Mouse (Mus musculus) midbrain, embryonic 10.5 days (tissue): ENCODE results near the gene Itpr3. TPM values are rescaled to one million over a fixed set of nuclear protein-coding genes. Genes with fewer than 3 reads are reported as not detected.

Experiments used
- DNase-seq: peaks from one replicate; pipeline ENCODE4 v3.0.0-alpha.2; 2017; ENCODE audit warnings: low spot score
- H3K27ac ChIP-seq: fragments of 300-500 bp; sonication (generic); replicated peaks from 2 replicates; pipeline ENCODE4 v1.5.1; 2016; ENCODE audit warnings: mild to moderate bottlenecking
- H3K27me3 ChIP-seq: fragments of 300-500 bp; sonication (generic); 2 replicates; pipeline ENCODE4 v1.6.1; 2016; ENCODE audit warnings: low read depth, mild to moderate bottlenecking; ENCODE audit not compliant: poor library complexity, severe bottlenecking
- H3K36me3 ChIP-seq: fragments of 300-500 bp; sonication (generic); 2 replicates; pipeline ENCODE4 v1.6.1; 2016; ENCODE audit warnings: mild to moderate bottlenecking, moderate library complexity
- H3K4me1 ChIP-seq: fragments of 300-500 bp; sonication (generic); 2 replicates; pipeline ENCODE4 v1.6.1; 2016
- H3K4me3 ChIP-seq: fragments of 300-500 bp; sonication (generic); 2 replicates; pipeline ENCODE4 v1.5.1; 2016; ENCODE audit warnings: mild to moderate bottlenecking, moderate library complexity
- H3K9me3 ChIP-seq: fragments of 300-500 bp; sonication (generic); replicated peaks from 2 replicates; pipeline ENCODE4 v1.6.1; 2016; ENCODE audit warnings: mild to moderate bottlenecking
- WGBS: fragments of 180-500 bp; shearing (Covaris S2); methylation state at CpG from one replicate; pipeline ENCODE4 v1.1.7; 2016; 5-methylcytosine and 5-hydroxymethylcytosine counted together
- microRNA-seq: library from miRNA; unstranded; fragments of <30 nt; microRNA quantifications from one replicate; pipeline ENCODE4, GENCODE M21; 2017
- polyA plus RNA-seq: library from polyadenylated mRNA; unstranded; fragments of >200 nt; fragmentation: Nextera tagmentation; extraction: Ambion mirVana; gene quantifications from 2 replicates; pipeline ENCODE4 v1.2.1, GENCODE M21; 2016

Gene Itpr3
- polyA plus RNA-seq, 1 experiment from 2014 or later = 1.0 TPM

DNA sequence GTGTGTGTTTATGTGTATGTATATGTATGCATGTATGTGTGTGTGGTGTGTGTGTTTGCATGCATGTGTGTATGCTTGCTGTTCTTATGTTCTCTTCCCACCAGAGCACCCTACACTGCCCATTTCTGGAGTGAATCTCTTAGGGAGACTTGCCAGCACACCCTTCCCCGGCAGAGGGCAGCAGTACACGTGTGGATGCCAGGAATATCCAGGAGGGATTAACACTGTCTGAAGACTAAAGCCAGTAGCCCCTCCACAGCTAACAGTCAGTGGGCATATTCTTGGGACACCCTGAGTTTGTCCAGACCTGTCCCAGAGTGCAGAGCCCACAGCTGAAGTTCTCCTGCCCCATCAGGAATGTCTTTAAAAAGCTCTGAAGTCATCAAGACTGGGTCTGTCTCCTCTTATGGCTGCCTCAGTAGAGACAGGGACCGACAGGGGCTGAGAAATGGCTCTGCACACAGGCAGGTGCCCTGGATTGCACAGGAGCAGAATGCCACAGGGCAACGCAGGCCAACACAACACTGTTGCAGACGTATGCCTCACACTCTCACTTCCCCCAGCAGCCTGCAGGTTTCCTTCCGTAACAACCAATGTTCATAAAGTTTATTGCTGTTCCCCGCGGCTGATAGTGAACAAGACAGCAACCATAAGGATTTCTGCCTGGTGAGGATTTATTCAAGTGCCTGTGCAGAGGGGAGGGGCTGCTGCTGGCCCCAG, 108.1 kb downstream of the Itpr3 start:
- peak; percentile 45 for DNase-seq

DNA sequence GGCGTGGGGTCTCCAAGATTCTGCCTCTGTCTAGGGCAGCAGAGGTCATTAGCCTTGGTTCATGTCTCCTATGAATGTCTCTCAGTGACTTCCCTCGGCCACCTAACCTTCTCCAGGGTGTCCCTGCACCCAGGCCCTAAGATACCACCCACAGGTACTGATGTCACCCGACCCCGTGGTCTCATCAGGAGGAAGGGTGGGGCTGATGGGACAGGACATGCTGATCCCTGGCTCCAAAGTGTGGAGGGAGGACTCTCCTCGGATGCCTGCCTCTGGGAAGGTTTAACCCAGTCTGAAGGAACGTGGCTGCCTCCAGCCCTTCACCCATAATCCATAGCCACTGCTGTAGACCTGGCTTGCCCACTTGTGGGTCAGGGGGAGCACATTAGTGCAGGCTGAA, 109.8 kb downstream of the Itpr3 start:
- no peak overlapping the region for H3K4me3 ChIP-seq
- WGBS = 81% methylated on average over 6 of the region's 6 CpGs
- no peaks in the 10 kb centered on the region for H3K4me1 ChIP-seq
- H3K27ac ChIP-seq = 0 out of 2 replicates have a peak overlapping the region, but pooled peaks have one; percentile 1
- DNase-seq = no peak
- H3K27me3 ChIP-seq = no peaks in the 10 kb centered on the region
- H3K36me3 ChIP-seq = no peaks in the 10 kb centered on the region
- H3K9me3 ChIP-seq = no peaks in the 10 kb centered on the region

More for the DNA sequence above, 108.1 kb downstream of the Itpr3 start:
- Histone ChIP-seq H3K27ac (peak overlapping the region; percentile 15; the same call in 1 of the 2 replicates), H3K4me1 (no peaks in the 10 kb centered on the region; the same call in 1 of the 2 replicates), H3K4me3 (no peak overlapping the region), H3K27me3 (peaks cover 3% of the 10 kb centered on the region; the same call in 1 of the 2 replicates), H3K36me3 (no peaks in the 10 kb centered on the region), H3K9me3 (no peaks in the 10 kb centered on the region)
- 74% methylated on average over 8 of the region's 8 CpGs for WGBS

DNA sequence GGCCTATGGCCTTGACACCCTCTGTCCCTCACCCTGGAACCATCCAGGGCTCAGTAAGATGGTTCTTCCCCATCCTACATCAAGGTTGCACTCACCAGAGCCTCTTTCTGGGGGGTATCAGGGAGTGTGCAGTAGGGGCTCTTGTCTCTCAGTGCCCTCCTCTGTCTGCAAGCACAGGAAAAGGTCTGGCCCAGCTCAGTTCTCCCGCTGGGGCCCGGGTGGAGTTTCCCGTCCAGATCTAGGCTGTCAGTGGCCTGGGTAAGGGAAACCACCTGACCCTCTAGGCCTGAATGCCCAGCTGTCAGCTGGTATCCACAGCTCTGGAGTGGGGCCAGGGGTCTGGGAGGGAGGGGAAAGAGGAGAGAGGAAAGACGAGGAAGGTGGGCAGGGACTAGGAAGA, 110.4 kb downstream of the Itpr3 start, which contains the start of gene Ip6k3:
Ip6k3 (minus strand) TSS at position 251 of the 400 bp plus-strand sequence.
- WGBS = 88% methylated on average over 4 of the region's 4 CpGs

DNA sequence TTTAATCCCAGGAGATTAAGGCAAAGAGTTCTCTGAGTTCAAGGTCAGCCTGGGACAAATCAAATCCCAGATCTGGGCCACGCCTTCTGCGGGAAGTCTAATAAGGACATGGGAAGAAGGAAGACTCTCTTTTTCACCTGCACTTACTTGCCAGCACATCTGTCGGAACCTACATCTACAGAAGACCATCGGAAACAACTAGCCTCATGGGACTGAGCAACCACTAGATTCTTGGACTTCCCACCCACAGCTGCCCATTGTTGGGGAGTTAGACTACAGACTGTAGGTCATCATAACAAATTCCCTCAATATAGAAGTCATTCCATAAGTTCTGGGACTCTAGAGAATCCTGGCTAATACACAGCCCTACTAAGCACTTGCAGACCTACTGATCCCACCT, 111.5 kb downstream of the Itpr3 start:
- no peak overlapping the region for H3K4me3 ChIP-seq
- no peaks in the 10 kb centered on the region for H3K36me3 ChIP-seq
- DNase-seq = no peak
- no peaks in the 10 kb centered on the region for H3K27me3 ChIP-seq
- WGBS = 96% methylated on average over 4 of the region's 4 CpGs
- H3K4me1 ChIP-seq = no peaks in the 10 kb centered on the region
- H3K9me3 ChIP-seq = no peaks in the 10 kb centered on the region
- no peak overlapping the region for H3K27ac ChIP-seq

More for the DNA sequence above, 110.4 kb downstream of the Itpr3 start, which contains the start of gene Ip6k3:
- no peaks in the 10 kb centered on the region for H3K27me3 ChIP-seq
- H3K4me1 ChIP-seq = no peaks in the 10 kb centered on the region
- no peak within 1 kb of the TSS for H3K4me3 ChIP-seq
- H3K9me3 ChIP-seq = no peaks in the 10 kb centered on the region
- H3K36me3 ChIP-seq = no peaks in the 10 kb centered on the region
- H3K27ac ChIP-seq = 0 out of 2 replicates have a peak within 1 kb of the TSS, but pooled peaks have one; percentile 1
- DNase-seq = no peak

DNA sequence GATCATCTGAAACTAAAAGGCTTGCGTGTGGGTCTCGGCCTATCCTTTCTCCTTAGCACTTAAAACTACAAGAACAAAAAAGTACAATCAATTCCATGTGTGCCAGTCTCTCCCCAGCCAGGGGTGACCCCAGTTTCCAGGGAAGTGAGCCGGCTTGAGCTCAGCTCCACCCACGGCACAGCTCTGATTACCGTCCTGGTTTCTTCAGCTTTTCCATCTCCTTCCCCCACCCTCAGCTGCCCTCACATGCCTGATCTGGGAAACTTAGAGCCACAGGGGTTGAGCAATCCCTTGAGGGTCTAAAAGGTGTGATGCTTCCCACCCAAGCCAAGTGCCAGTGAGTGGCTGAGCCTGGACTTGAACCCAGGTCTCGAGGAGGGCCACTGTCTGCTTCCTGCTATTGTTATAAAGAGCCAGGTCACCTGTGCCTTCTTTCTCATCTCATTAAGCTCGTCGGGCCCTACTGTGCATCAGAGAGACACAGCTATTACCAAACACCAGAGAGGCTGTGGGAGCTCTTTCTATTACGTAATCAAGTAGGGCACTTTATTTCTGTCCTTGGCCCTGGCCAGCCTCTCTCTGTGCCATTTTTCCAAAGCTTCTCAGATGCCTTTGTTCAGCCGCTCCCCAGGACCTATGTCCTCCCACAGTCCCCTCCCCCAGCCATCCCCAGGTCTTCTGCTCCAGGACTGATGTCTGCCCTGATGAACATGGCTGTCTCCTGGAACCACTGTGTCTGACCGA, 113.0 kb downstream of the Itpr3 start:
- Histone ChIP-seq H3K4me1 (peaks cover under 1% of the 10 kb centered on the region), H3K27me3 (no peaks in the 10 kb centered on the region), H3K27ac (peak overlapping the region; percentile 42; the same call in 1 of the 2 replicates), H3K36me3 (no peaks in the 10 kb centered on the region), H3K4me3 (no peak overlapping the region), H3K9me3 (no peaks in the 10 kb centered on the region)
- no peak for DNase-seq
- 76% methylated on average over 11 of the region's 11 CpGs for WGBS

DNA sequence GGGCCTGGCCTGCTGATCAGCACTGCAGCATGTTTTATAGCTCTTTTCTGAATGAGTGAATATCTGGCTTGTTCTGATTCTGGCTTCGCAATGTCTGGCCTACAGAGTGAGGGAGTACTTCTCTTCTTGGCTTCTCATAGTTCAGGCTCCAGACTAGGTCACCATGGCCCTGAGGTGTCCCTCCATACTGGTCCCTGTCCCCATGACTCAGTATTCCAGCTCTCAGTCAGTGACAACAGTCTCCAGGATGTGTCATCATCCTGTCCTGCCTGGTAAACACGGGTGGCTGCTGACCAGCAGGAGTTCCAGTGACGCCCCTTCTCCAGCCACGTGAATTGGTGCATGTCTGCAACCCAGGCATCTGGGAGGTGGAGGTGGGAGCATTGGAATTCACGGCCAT, 114.0 kb downstream of the Itpr3 start:
- no peaks in the 10 kb centered on the region for H3K36me3 ChIP-seq
- H3K4me3 ChIP-seq = no peak overlapping the region
- WGBS = 72% methylated on average over 5 of the region's 5 CpGs
- peaks cover 10% of the 10 kb centered on the region for H3K4me1 ChIP-seq
- H3K27ac ChIP-seq = no peak overlapping the region
- H3K27me3 ChIP-seq = no peaks in the 10 kb centered on the region
- DNase-seq = no peak
- no peaks in the 10 kb centered on the region for H3K9me3 ChIP-seq

Small RNA genes within 50 kb of the gene (microRNA-seq; reads per million reads assigned to microRNA genes)
- not detected for gene Mir7677

Other genes starting within 250 kb of the Itpr3 start
- not detected in 2 replicates for gene Nkx2-5, start 212.3 kb upstream of the Itpr3 start, polyA plus RNA-seq
- 10.6 and 12.1 TPM in 2 replicates for gene Kifc5b, start 140.2 kb upstream of the Itpr3 start, polyA plus RNA-seq
- 3.1 and 4.7 TPM in 2 replicates for gene Phf1, start 124.3 kb upstream of the Itpr3 start, polyA plus RNA-seq
- 175 and 179 TPM in 2 replicates for gene Cuta, start 117.7 kb upstream of the Itpr3 start, polyA plus RNA-seq
- 1.5 TPM in 2 replicates for gene Syngap1, start 116.1 kb upstream of the Itpr3 start, polyA plus RNA-seq
- gene Zbtb9, start 84.1 kb upstream of the Itpr3 start, polyA plus RNA-seq = 18.6 and 18.8 TPM in 2 replicates
- gene Bak1, start 28.3 kb upstream of the Itpr3 start, polyA plus RNA-seq = 2.8 and 3.4 TPM in 2 replicates
- 404 and 411 TPM in 2 replicates for gene Uqcc2, start 76.6 kb downstream of the Itpr3 start, polyA plus RNA-seq
- gene Ip6k3, start 110.5 kb downstream of the Itpr3 start, polyA plus RNA-seq = 0.29 TPM in 1 of 2 replicates, not detected in the other
- gene Lemd2, start 147.2 kb downstream of the Itpr3 start, polyA plus RNA-seq = 16.4 and 20.8 TPM in 2 replicates